Mouse (Mus musculus) kidney, adult 9 months (tissue): ENCODE data around the gene S100a8.

Source experiments
- DNase-seq: peaks from one replicate; pipeline ENCODE4 v3.0.0; 2022

Gene S100a8

GRCm38 (mm10) chr3:90668846-90669245 lies at the start of gene S100a8:
TSS of gene S100a8 (plus strand) at chr3:90668978.
- no peak for DNase-seq

DNA sequence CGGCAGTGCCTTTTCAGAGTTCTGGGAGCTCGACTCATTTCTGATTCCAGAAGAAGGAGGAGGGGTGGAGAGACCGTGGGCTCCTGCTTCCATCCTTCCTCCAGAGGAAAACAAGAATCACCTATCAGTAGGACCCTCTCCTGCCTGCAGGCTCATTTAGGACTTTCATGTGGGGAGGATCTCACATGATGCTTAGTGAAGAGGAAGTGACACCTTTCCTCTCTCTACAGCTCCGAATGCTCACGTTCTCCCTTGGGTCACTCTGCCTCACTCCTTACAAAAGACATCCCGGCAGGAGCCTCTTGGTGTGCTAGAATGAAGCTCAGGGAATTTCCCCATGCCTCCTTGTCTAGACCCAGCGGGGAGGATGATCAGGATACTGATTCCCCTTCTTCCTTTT lies 47.2 kb upstream of the S100a8 start:
- DNase-seq, result no peak

DNA sequence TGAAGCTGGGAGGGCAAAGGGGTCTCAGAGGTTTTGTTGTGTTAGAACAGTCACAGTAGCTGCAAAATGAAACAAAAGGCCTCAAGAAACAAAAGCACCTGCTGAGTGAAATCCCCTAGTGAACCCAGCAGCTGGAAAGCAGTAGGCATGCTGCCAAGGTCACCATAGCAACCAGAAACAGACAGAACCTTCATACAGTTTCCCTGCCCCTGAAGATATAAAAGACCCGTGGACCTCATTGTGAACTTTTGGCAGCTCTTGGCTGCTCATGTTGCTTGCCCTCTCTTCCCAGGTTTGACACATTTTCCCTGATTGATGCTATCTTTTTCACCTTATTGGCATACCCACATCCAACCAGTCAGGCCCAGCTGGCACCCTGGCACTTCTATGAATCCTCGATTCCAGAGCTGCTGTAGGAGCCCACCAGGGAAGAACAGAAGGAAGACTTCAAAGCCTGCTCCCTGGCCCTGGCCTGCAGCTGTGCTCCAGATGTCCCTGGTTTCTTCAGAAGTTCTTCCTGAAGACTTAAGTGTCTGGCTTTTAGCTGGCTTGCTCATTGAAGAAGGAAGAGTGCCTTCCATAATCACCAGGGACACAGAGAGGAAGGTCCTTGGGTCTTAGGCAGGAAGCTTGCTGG lies 45.2 kb upstream of the S100a8 start:
- peak; percentile 29 for DNase-seq

- DNase-seq, result no peak
Measured at GRCm38 (mm10) chr3:90625496-90625895, 43.3 kb upstream of the S100a8 start.

- DNase-seq, result no peak
Measured at GRCm38 (mm10) chr3:90626266-90627021, 42.3 kb upstream of the S100a8 start.

GRCm38 (mm10) chr3:90627366-90627765 lies 41.4 kb upstream of the S100a8 start:
- DNase-seq, result no peak

DNA sequence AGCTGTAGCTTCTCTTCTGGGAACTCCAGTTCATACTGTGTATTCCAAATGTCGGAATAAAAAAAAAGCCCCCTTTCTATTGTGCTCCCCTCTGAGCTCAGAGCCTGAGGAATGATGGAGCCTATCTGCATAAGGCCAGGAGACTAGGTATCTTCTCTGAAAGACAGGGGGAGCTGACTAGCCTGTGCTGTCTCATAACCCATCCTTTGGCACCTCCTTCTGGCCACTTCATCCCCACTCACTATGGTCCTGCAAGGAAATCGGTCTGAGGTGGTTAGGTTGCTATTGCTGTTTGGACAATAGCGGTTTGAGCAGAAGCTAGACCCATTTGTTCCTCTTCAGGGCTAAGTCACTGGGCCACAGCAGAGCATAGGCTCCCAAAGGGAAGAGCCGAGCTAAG lies 41.0 kb upstream of the S100a8 start:
- peak; percentile 32 for DNase-seq

GRCm38 (mm10) chr3:90629298-90629697 lies 39.5 kb upstream of the S100a8 start:
- no peak for DNase-seq

GRCm38 (mm10) chr3:90631984-90632383 lies 36.8 kb upstream of the S100a8 start:
- DNase-seq, result no peak

GRCm38 (mm10) chr3:90638511-90639275 lies 30.1 kb upstream of the S100a8 start:
- no peak for DNase-seq

DNA sequence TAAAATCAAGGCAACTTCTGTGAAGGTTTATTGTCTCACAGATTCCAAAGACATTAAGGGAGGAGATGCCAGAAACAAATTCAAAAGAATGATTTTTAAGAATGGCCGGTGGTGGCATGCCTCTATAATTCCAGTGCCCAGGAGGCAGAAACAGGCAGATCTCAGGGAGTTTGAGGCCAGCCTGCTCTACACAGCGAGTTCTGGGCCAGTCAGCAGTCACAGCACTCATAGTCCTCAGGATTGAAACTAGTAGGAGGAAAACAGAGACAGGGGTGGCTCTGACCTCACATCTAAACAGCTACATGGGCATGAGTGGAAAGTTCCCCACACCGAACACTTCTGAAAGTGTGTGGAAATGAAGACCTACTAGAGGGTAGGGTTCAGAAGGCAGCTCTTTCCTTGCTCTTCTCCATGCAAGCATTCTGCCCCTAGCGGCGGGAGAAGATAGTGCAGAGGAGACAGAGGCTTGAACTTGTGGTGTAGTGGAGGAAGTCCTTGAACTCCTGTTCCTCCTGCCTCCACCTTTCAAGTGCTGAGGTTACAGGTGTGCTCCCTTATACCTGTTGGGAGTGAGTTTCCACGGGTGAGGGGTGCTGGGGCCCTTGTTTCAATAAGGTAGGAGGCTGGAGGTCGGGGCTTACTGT lies 29.1 kb upstream of the S100a8 start:
- DNase-seq, result peak; percentile 33

DNA sequence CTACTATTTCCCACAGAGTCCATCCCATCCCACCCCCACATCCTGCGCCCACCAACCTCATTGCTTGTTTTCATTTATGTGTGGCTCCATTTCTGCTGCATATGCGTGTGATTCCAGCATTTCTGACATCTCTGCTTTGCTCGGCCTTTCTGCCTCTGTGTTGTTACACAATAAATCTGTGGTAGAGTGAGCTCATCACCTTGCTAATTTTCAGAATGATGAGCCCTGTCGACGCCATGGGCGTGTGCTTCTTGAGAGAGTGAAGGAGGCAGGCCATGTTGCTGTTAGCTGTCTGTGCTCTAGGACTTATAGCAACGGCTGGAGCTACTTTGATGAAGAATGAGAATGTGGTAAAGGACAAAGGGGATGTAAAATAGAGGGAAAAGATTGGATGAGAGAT lies 27.8 kb upstream of the S100a8 start:
- DNase-seq, result no peak

DNA sequence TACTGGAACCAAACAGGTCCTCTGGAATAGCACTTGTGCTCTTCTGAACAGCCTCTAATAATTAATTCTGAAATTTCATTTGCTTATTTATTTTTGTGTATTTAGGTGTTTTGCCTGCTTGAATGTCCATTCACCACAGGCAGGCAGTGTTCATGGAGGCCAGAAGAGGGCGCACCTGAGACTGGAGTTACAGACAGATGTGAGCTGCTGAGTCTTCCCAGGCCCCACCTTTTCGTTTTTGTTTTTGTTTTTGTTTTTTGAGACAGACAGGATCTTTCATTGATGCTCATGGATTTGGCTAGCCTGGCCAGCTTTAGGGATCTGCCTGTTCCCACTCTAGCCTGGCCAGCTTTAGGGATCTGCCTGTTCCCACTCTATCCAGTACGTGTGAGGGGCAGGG lies 24.6 kb upstream of the S100a8 start:
- peak; percentile 69 for DNase-seq

- DNase-seq, result no peak
Measured at GRCm38 (mm10) chr3:90647291-90647690, 21.5 kb upstream of the S100a8 start.

DNA sequence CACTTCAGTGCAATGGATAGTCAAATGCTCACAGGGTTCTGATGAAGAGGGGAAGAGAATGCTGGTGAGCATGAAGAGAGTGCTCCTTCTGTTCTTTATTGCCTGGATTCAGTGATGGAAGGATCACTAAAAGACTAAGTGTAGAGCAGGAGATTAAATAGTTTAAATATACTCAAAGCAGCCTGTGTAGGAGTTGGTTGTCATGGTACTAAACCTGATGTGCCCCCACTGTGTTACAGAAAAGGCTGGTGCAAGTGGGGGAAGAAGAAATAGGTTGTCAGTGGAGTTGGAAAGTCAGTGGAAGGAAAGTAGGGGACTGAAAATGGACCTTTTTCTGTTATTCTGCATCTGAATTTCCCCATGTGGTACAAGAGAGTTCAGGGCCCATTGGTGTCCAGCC lies 19.8 kb upstream of the S100a8 start:
- no peak for DNase-seq

GRCm38 (mm10) chr3:90649832-90650231 lies 18.9 kb upstream of the S100a8 start:
- no peak for DNase-seq

- DNase-seq, result peak; percentile 70
Measured at GRCm38 (mm10) chr3:90652878-90653508, 15.8 kb upstream of the S100a8 start.

- DNase-seq, result no peak
Measured at GRCm38 (mm10) chr3:90653717-90654116, 15.1 kb upstream of the S100a8 start, which contains the start of gene S100a7a. TSS of gene S100a7a (plus strand) at chr3:90654017.

- no peak for DNase-seq
Measured at GRCm38 (mm10) chr3:90657405-90657804, 11.4 kb upstream of the S100a8 start.

GRCm38 (mm10) chr3:90659364-90660044 lies 9.3 kb upstream of the S100a8 start:
- no peak for DNase-seq

DNA sequence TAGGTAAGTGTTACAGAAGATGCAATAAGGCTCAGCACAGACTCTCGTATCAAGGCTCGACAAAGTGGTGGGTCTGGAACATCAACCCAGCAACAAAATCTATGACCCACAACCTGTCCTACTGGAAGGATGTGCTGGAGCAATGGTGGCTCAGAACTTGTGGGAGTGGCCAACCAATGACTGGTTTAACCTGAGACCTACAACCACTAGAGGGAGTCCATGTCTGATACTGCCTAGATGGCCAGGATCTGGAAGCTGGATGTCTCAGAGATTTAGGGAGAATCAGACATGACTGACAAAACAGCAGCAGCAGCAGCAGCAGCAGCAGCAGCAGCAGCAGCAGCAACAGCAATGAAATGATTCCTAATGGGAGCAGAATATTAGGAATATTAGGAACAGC lies 4.6 kb upstream of the S100a8 start:
- peak; percentile 47 for DNase-seq

DNA sequence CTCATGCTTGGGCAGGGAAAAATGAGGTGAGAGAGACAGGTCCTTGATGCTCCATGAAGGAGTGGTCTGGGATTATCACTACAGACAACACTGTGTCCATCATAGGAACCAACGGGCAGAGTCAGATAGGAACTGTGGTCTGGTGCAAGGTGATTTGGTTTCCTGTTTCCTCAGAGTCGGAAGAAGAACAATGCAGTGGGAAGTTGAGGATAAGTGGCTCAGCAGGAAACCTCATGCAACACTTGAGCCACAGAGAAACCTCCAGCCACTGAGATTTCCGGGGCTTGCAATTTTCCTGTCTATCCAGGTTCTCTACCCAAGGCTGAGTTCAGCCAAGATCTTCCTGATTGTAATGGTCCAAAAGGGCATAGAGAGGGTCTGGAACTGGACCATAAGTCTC lies 9.9 kb downstream of the S100a8 start:
- DNase-seq, result no peak
